Mouse (Mus musculus): Measurements from ENCODE around the gene Il6. TPM values are rescaled to one million over a fixed set of nuclear protein-coding genes. Genes with fewer than 3 reads are reported as not detected.

Gene Il6
- total RNA-seq, 2 experiments from 2014 or later = not detected

Other genes with a start within 250 kb of the Il6 start
- gene Tyms, start 60.5 kb downstream of the Il6 start, total RNA-seq (2021) = 1 to 10 TPM; 3.5 to 5.3 TPM
- 10 to 100 TPM; 10.1 to 13.1 TPM for gene Garem2, start 92.0 kb downstream of the Il6 start, total RNA-seq (2021)
- 1 to 10 TPM; 2.0 TPM for gene 3110082J24Rik, start 93.0 kb downstream of the Il6 start, total RNA-seq (2021)
- 10 to 100 TPM; 61.0 to 71.5 TPM for gene Hadha, start 142.0 kb downstream of the Il6 start, total RNA-seq (2021)
- 10 to 100 TPM; 86.9 to 91.2 TPM for gene Hadhb, start 142.1 kb downstream of the Il6 start, total RNA-seq (2021)
- not detected for gene Adgrf3, start 192.6 kb downstream of the Il6 start, total RNA-seq (2021)
- gene Selenoi, start 219.5 kb downstream of the Il6 start, total RNA-seq (2021) = 10 to 100 TPM; 50.4 to 51.4 TPM